Mouse (Mus musculus) heart, postnatal 0 days (tissue): ENCODE results near the gene S100a14. TPM values are rescaled to one million over a fixed set of nuclear protein-coding genes. Genes with fewer than 3 reads are reported as not detected.
A peak's percentile ranks its signal among the peaks of the same experiment; 100 is the strongest.

Source experiments
- ATAC-seq: fragments of 200-750 bp; cut with Nextera tagmentation; 2 replicates; pipeline ENCODE4 v1.8.0; 2017; ENCODE audit warnings: low read depth, moderate number of reproducible peaks, moderate library complexity; ENCODE audit not compliant: insufficient read depth
- DNase-seq: peaks from one replicate; pipeline ENCODE4 v3.0.0-alpha.2; 2016; ENCODE audit warnings: low spot score
- H3K27ac ChIP-seq: fragments of 300-500 bp; sonication (generic); 2 replicates; pipeline ENCODE4 v1.5.1; 2014; ENCODE audit warnings: low read depth, mild to moderate bottlenecking
- H3K27me3 ChIP-seq: fragments of 300-500 bp; sonication (generic); 2 replicates; pipeline ENCODE4 v1.6.1; 2014; ENCODE audit warnings: low read length, mixed read lengths; ENCODE audit not compliant: control insufficient read depth, insufficient read depth
- H3K36me3 ChIP-seq: fragments of 300-500 bp; sonication (generic); replicated peaks from 2 replicates; pipeline ENCODE4 v1.6.1; 2014; ENCODE audit warnings: low read length, mixed read lengths; ENCODE audit not compliant: control insufficient read depth, insufficient read depth
- H3K4me1 ChIP-seq: fragments of 300-500 bp; sonication (generic); 2 replicates; pipeline ENCODE4 v1.6.1; 2014; ENCODE audit warnings: antibody characterized with exemption; ENCODE audit not compliant: control insufficient read depth, insufficient read depth
- H3K4me2 ChIP-seq: fragments of 300-500 bp; sonication (generic); 2 replicates; pipeline ENCODE4 v1.6.1; 2014; ENCODE audit warnings: low read depth, mild to moderate bottlenecking, low read length, moderate library complexity
- H3K4me3 ChIP-seq: fragments of 300-500 bp; sonication (generic); 2 replicates; pipeline ENCODE4 v1.5.1; 2014; ENCODE audit warnings: low read depth, low read length
- H3K9ac ChIP-seq: fragments of 300-500 bp; sonication (generic); replicated peaks from 2 replicates; pipeline ENCODE4 v1.6.1; 2014; ENCODE audit warnings: low read depth, low read length, mixed read lengths
- H3K9me3 ChIP-seq: fragments of 300-500 bp; sonication (generic); replicated peaks from 2 replicates; pipeline ENCODE4 v1.6.1; 2016; ENCODE audit warnings: low read length; ENCODE audit not compliant: control insufficient read depth
- CTCF ChIP-seq: IDR thresholded peaks from 2 replicates; pipeline ENCODE4 v1.5.1; 2016; ENCODE audit warnings: antibody characterized with exemption, control low read depth, low read depth
- EP300 ChIP-seq: IDR thresholded peaks from 2 replicates; pipeline ENCODE4 v1.6.1; 2016; ENCODE audit warnings: antibody characterized with exemption, low read depth
- WGBS: fragments of 180-500 bp; shearing (Covaris S2); extraction: QIAGEN DNeasy Blood & Tissue Kit; methylation state at CpG from one replicate; pipeline ENCODE4 v1.1.7; 2014; 5-methylcytosine and 5-hydroxymethylcytosine counted together
- polyA plus RNA-seq: library from polyadenylated mRNA; unstranded; fragments of >200 nt; fragmentation: Nextera tagmentation; extraction: Ambion mirVana; gene quantifications from 2 replicates; pipeline ENCODE4 v1.2.1, GENCODE M21; 2015
- total RNA-seq: library from RNA; depleted of rRNA; stranded (reverse); fragments of >200 nt; gene quantifications from 2 replicates; pipeline ENCODE4 v1.2.3, GENCODE M21; 2014; ENCODE audit warnings: low replicate concordance

The S100a14 gene
- total and polyA plus RNA-seq, 2 experiments from 2014 or later: 7.2 TPM; not detected in 1

DNA sequence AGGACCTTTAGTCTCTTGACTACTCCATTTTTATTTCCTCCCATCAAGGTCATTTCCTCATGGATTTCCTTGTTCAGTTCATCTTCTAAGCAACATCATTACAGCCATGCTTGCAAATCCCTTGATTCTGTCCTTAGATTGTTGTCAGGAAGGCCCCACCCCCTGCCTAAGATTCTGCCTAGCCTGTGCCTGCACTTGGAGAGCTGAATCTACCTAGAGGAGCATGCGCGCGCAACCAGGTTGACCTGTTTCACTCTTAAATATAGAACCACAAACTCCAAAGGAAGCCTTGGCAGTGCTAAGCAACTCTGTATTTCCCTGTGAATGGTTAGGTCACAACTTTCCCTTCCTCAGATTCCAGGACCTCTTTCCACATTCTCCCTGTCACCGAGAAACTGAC lies 8.9 kb upstream of the S100a14 start:
- H3K27me3 ChIP-seq: no peaks in the 10 kb centered on the region
- peaks cover 24% of the 10 kb centered on the region for H3K4me1 ChIP-seq
- WGBS: 70% methylated on average over 4 of the region's 4 CpGs
- no peak for DNase-seq
- no peaks in the 10 kb centered on the region for H3K9me3 ChIP-seq
- no peak for TF ChIP-seq CTCF
- TF ChIP-seq EP300: no peak
- no peak for ATAC-seq
- no peak overlapping the region for H3K4me2 ChIP-seq
- H3K36me3 ChIP-seq: peaks cover 7% of the 10 kb centered on the region; the same call in 1 of the 2 replicates
- H3K27ac ChIP-seq: no peak overlapping the region
- H3K4me3 ChIP-seq: no peak overlapping the region
- no peak overlapping the region for H3K9ac ChIP-seq

DNA sequence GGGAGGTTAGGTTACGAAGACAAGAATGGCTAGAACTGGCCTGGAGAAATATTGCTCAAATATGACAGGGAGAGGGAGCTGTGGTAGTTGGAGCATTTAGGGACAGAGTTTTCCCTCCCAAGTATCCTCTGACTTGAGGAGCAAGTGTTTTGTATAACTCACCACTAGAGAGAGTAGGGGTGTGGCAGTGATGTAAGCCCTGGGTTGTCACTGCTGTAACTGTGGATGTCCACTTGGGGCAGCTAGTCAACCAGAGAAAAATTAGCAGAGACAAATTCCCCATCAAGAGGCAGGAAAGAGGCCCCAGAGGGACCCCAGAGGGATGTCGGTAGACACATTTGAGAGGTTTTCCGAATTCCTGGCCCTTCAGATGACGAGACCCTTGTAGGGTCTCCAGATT lies 1.2 kb upstream of the S100a14 start:
- peak; percentile 85 for DNase-seq
- Histone ChIP-seq H3K4me2 (no peak overlapping the region), H3K36me3 (peaks cover 14% of the 10 kb centered on the region), H3K4me1 (no peaks in the 10 kb centered on the region), H3K4me3 (no peak overlapping the region), H3K9me3 (no peaks in the 10 kb centered on the region), H3K9ac (no peak overlapping the region), H3K27me3 (no peaks in the 10 kb centered on the region), H3K27ac (no peak overlapping the region)
- 51% methylated on average over 4 of the region's 4 CpGs for WGBS
- TF ChIP-seq CTCF (peak; percentile 78), EP300 (no peak)
- peak; percentile 77 for ATAC-seq

DNA sequence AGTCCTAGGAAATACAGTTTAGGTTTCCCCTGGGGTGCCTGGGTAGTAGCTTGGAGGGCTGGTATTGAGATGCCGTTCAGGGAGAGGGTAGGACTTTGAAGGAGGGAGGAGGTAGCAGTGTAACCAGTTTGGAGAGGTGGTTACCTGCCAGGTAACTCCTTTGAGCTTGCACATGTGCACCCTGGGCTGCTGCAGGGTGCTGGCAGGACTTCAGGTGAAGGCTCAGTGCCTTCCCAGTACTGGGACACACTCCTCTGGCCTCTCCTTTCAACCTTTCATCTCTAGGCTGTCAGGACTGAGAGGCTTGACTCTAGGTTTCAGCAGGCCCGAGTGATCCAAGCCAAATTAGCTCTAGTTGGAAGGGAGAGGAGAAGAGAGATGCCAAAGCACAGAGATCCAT lies 580 bp upstream of the S100a14 start:
- no peaks in the 10 kb centered on the region for H3K4me1 ChIP-seq
- DNase-seq (no peak), ATAC-seq (no peak)
- no peak for TF ChIP-seq EP300
- TF ChIP-seq CTCF: no peak
- peaks cover 14% of the 10 kb centered on the region for H3K36me3 ChIP-seq
- WGBS: 62% methylated on average over 2 of the region's 2 CpGs
- no peak overlapping the region for H3K4me2 ChIP-seq
- H3K4me3 ChIP-seq: no peak overlapping the region
- no peak overlapping the region for H3K27ac ChIP-seq
- H3K9me3 ChIP-seq: no peaks in the 10 kb centered on the region
- no peaks in the 10 kb centered on the region for H3K27me3 ChIP-seq
- H3K9ac ChIP-seq: no peak overlapping the region

GRCm38 (mm10) chr3:90527291-90527873 lies 726 bp downstream of the S100a14 start:
- Histone ChIP-seq H3K4me2 (no peak overlapping the region), H3K27me3 (no peaks in the 10 kb centered on the region), H3K9me3 (no peaks in the 10 kb centered on the region), H3K4me1 (no peaks in the 10 kb centered on the region), H3K9ac (no peak overlapping the region), H3K4me3 (no peak overlapping the region), H3K27ac (no peak overlapping the region), H3K36me3 (peaks cover 14% of the 10 kb centered on the region)
- no peak for ATAC-seq
- no peak for DNase-seq
- 90% methylated on average over 7 of the region's 7 CpGs for WGBS
- TF ChIP-seq EP300 (no peak), CTCF (no peak)

- Histone ChIP-seq H3K27ac (no peak overlapping the region), H3K9ac (no peak overlapping the region), H3K27me3 (no peaks in the 10 kb centered on the region), H3K36me3 (no peaks in the 10 kb centered on the region), H3K4me1 (no peaks in the 10 kb centered on the region), H3K4me3 (no peak overlapping the region), H3K4me2 (no peak overlapping the region), H3K9me3 (no peaks in the 10 kb centered on the region)
- 66% methylated on average over 5 of the region's 5 CpGs for WGBS
- TF ChIP-seq EP300 (no peak), CTCF (no peak)
- ATAC-seq (no peak), DNase-seq (no peak)
Measured at GRCm38 (mm10) chr3:90531713-90532112, 5.1 kb downstream of the S100a14 start.

DNA sequence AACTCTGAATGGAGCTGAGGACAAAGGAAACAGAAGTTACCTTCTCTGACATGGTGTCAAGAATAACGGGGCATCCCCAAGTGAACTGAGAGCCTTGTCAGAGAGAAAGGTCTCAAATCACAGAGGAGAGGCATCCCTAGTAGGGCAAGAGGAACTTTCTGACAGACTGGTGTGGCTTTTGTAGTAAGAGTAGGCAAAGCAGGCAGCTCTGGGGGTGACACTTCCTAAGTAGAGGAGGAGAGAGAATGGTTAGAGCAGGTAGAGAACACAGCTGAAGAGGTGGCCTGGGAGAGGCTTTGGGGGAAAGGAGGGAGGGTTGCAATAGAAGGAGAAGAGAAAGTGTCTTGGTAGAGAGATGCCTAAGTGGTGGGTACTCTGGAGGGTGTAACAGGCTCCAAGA lies 8.8 kb downstream of the S100a14 start:
- Histone ChIP-seq H3K27ac (no peak overlapping the region), H3K36me3 (no peaks in the 10 kb centered on the region), H3K4me2 (no peak overlapping the region), H3K9ac (no peak overlapping the region), H3K27me3 (no peaks in the 10 kb centered on the region), H3K4me3 (no peak overlapping the region), H3K4me1 (0 out of 2 replicates have a peak, but pooled peaks cover 4% of the 10 kb centered on the region), H3K9me3 (no peaks in the 10 kb centered on the region)
- WGBS: 68% methylated on average over 1 of the region's 1 CpGs
- ATAC-seq (no peak), DNase-seq (no peak)
- TF ChIP-seq EP300 (no peak), CTCF (no peak)
